Mouse (Mus musculus) common myeloid progenitor, adult 5-6 weeks (primary cell): ENCODE data around the gene Hpcal1. TPM values are rescaled to one million over a fixed set of nuclear protein-coding genes. Genes with fewer than 3 reads are reported as not detected.

Experiments
- ATAC-seq: replicated peaks from 2 replicates; pipeline ENCODE4 v1.8.0; 2016; ENCODE audit warnings: low read depth, mild to moderate bottlenecking, moderate TSS enrichment, inconsistent platforms; ENCODE audit not compliant: poor library complexity, severe bottlenecking
- total RNA-seq: library from RNA; stranded (forward); fragments of 200-1000, 187-1606 nt; gene quantifications from 2 replicates; pipeline ENCODE4 v1.2.3, GENCODE M21; 2017

The Hpcal1 gene
- total RNA-seq, 1 experiment from 2014 or later: 14.8 TPM

GRCm38 (mm10) chr12:17733114-17733904 is 42.7 kb downstream of the Hpcal1 start:
- ATAC-seq: no peak

- ATAC-seq: no peak
Observed at GRCm38 (mm10) chr12:17736396-17736795, 45.7 kb downstream of the Hpcal1 start.

- no peak for ATAC-seq
Observed at GRCm38 (mm10) chr12:17736859-17737577, 46.4 kb downstream of the Hpcal1 start.

- no peak for ATAC-seq
Observed at GRCm38 (mm10) chr12:17737808-17738207, 47.2 kb downstream of the Hpcal1 start.

GRCm38 (mm10) chr12:17738473-17738872 is 47.8 kb downstream of the Hpcal1 start:
- ATAC-seq: peak; percentile 42

- ATAC-seq: no peak
Observed at GRCm38 (mm10) chr12:17740226-17740625, 49.6 kb downstream of the Hpcal1 start.

GRCm38 (mm10) chr12:17741637-17742364 is 51.1 kb downstream of the Hpcal1 start:
- peak; percentile 64 for ATAC-seq

- no peak for ATAC-seq
Observed at GRCm38 (mm10) chr12:17742571-17743321, 52.1 kb downstream of the Hpcal1 start.

- no peak for ATAC-seq
Observed at GRCm38 (mm10) chr12:17745431-17745830, 54.8 kb downstream of the Hpcal1 start.

GRCm38 (mm10) chr12:17746725-17747124 is 56.1 kb downstream of the Hpcal1 start:
- ATAC-seq: peak; percentile 24; the same call in 1 of the 2 replicates

GRCm38 (mm10) chr12:17747191-17748154 is 56.8 kb downstream of the Hpcal1 start:
- ATAC-seq: peak; percentile 22

- ATAC-seq: peak; percentile 61
Observed at GRCm38 (mm10) chr12:17748155-17748529, 57.5 kb downstream of the Hpcal1 start.

GRCm38 (mm10) chr12:17749784-17750183 is 59.1 kb downstream of the Hpcal1 start:
- no peak for ATAC-seq

GRCm38 (mm10) chr12:17750500-17750899 is 59.8 kb downstream of the Hpcal1 start:
- peak; percentile 13; the same call in 1 of the 2 replicates for ATAC-seq

GRCm38 (mm10) chr12:17752828-17753227 is 62.2 kb downstream of the Hpcal1 start:
- ATAC-seq: no peak

GRCm38 (mm10) chr12:17754771-17755170 is 64.1 kb downstream of the Hpcal1 start:
- no peak for ATAC-seq

GRCm38 (mm10) chr12:17756891-17757290 is 66.2 kb downstream of the Hpcal1 start:
- no peak for ATAC-seq

GRCm38 (mm10) chr12:17762286-17762933 is 71.8 kb downstream of the Hpcal1 start:
- ATAC-seq: 0 out of 2 replicates have a peak, but pooled peaks have one; percentile 18
